Mouse (Mus musculus) adrenal gland, adult 8-10 months (tissue): ENCODE results near the gene Astn2. TPM values are rescaled to one million over a fixed set of nuclear protein-coding genes. Genes with fewer than 3 reads are reported as not detected.

Experiments
- DNase-seq: peaks from one replicate; pipeline ENCODE4 v3.0.0; 2022
- total RNA-seq, 4 experiments: library from RNA; stranded (reverse); gene quantifications; 2 replicates each; pipeline ENCODE4 v1.2.4; 2022

Astn2 gene
- total RNA-seq: 1 to 10 TPM; 1.4 to 1.9 (median 1.6) TPM

GRCm38 (mm10) chr4:66404201-66404711, at the start of gene Astn2:
Astn2 (minus strand) TSS chr4:66404611.
- no peak for DNase-seq

- no peak for DNase-seq
These were observed 45.7 kb upstream of the Astn2 start for GRCm38 (mm10) chr4:66450115-66450514.

GRCm38 (mm10) chr4:66431256-66431655, 26.8 kb upstream of the Astn2 start:
- DNase-seq: no peak

- DNase-seq: no peak
These were observed 21.4 kb upstream of the Astn2 start for GRCm38 (mm10) chr4:66425804-66426203.

- no peak for DNase-seq
These were observed 10.4 kb upstream of the Astn2 start for GRCm38 (mm10) chr4:66414778-66415177.

- no peak for DNase-seq
These were observed 675 bp upstream of the Astn2 start for GRCm38 (mm10) chr4:66405086-66405485.

GRCm38 (mm10) chr4:66403708-66404200, 657 bp downstream of the Astn2 start:
- no peak for DNase-seq

- DNase-seq: no peak
These were observed 1.2 kb downstream of the Astn2 start for GRCm38 (mm10) chr4:66403116-66403707.

- no peak for DNase-seq
These were observed 1.8 kb downstream of the Astn2 start for GRCm38 (mm10) chr4:66402611-66403010.

- DNase-seq: no peak
These were observed 3.2 kb downstream of the Astn2 start for GRCm38 (mm10) chr4:66401186-66401681.

GRCm38 (mm10) chr4:66399066-66399465, 5.3 kb downstream of the Astn2 start:
- no peak for DNase-seq

GRCm38 (mm10) chr4:66397216-66397615, 7.2 kb downstream of the Astn2 start:
- DNase-seq: no peak

- DNase-seq: no peak
These were observed 11.1 kb downstream of the Astn2 start for GRCm38 (mm10) chr4:66393294-66393693.

- DNase-seq: no peak
These were observed 13.9 kb downstream of the Astn2 start for GRCm38 (mm10) chr4:66390480-66390879.

GRCm38 (mm10) chr4:66378586-66378985, 25.8 kb downstream of the Astn2 start:
- no peak for DNase-seq

GRCm38 (mm10) chr4:66370557-66371071, 33.8 kb downstream of the Astn2 start:
- no peak for DNase-seq

- no peak for DNase-seq
These were observed 38.9 kb downstream of the Astn2 start for GRCm38 (mm10) chr4:66365500-66365899.

GRCm38 (mm10) chr4:66344632-66345031, 59.8 kb downstream of the Astn2 start:
- DNase-seq: no peak

- peak; percentile 11 for DNase-seq
These were observed 67.0 kb downstream of the Astn2 start for GRCm38 (mm10) chr4:66337443-66337842.

- no peak for DNase-seq
These were observed 73.7 kb downstream of the Astn2 start for GRCm38 (mm10) chr4:66330600-66331285.

- DNase-seq: no peak
These were observed 83.4 kb downstream of the Astn2 start for GRCm38 (mm10) chr4:66321051-66321450.

- no peak for DNase-seq
These were observed 89.5 kb downstream of the Astn2 start for GRCm38 (mm10) chr4:66314806-66315484.

GRCm38 (mm10) chr4:66312733-66313132, 91.7 kb downstream of the Astn2 start:
- no peak for DNase-seq
